Mouse (Mus musculus) heart, embryonic 11.5 days (tissue): ENCODE results near the gene Tmem161a. TPM values are rescaled to one million over a fixed set of nuclear protein-coding genes. Genes with fewer than 3 reads are reported as not detected.

Source experiments
- ATAC-seq: fragments of 200-750 bp; cut with Nextera tagmentation; replicated peaks from 2 replicates; pipeline ENCODE4 v1.8.0; 2017; ENCODE audit warnings: moderate library complexity; ENCODE audit not compliant: insufficient number of reproducible peaks, low FRiP score, low TSS enrichment
- H3K27ac ChIP-seq: fragments of 300-500 bp; sonication (generic); 2 replicates; pipeline ENCODE4 v1.5.1; 2014; ENCODE audit warnings: mild to moderate bottlenecking, low read depth, low read length
- H3K27me3 ChIP-seq: fragments of 300-500 bp; sonication (generic); 2 replicates; pipeline ENCODE4 v1.6.1; 2014; ENCODE audit warnings: mild to moderate bottlenecking, low read length, mixed read lengths; ENCODE audit not compliant: control insufficient read depth, insufficient read depth
- H3K36me3 ChIP-seq: fragments of 300-500 bp; sonication (generic); 2 replicates; pipeline ENCODE4 v1.6.1; 2014; ENCODE audit warnings: mild to moderate bottlenecking, low read length, moderate library complexity, mixed read lengths; ENCODE audit not compliant: control insufficient read depth, insufficient read depth
- H3K4me1 ChIP-seq: fragments of 300-500 bp; sonication (generic); 2 replicates; pipeline ENCODE4 v1.6.1; 2014; ENCODE audit warnings: low read length; ENCODE audit not compliant: control insufficient read depth, insufficient read depth
- H3K4me2 ChIP-seq: fragments of 300-500 bp; sonication (generic); 2 replicates; pipeline ENCODE4 v1.6.1; 2014; ENCODE audit warnings: mild to moderate bottlenecking, moderate library complexity
- H3K4me3 ChIP-seq: fragments of 300-500 bp; sonication (generic); 2 replicates; pipeline ENCODE4 v1.5.1; 2014; ENCODE audit warnings: low read depth, low read length
- H3K9ac ChIP-seq: fragments of 300-500 bp; sonication (generic); 2 replicates; pipeline ENCODE4 v1.6.1; 2014; ENCODE audit warnings: mild to moderate bottlenecking, low read depth, low read length, moderate library complexity
- H3K9me3 ChIP-seq: fragments of 300-500 bp; sonication (generic); replicated peaks from 2 replicates; pipeline ENCODE4 v1.6.1; 2016; ENCODE audit warnings: low read length; ENCODE audit not compliant: control insufficient read depth
- WGBS: fragments of 180-500 bp; shearing (Covaris S2); extraction: QIAGEN DNeasy Blood & Tissue Kit; methylation state at CpG from one replicate; pipeline ENCODE4 v1.1.7; 2014; ENCODE audit not compliant: insufficient replicate concordance; 5-methylcytosine and 5-hydroxymethylcytosine counted together
- polyA plus RNA-seq: library from polyadenylated mRNA; unstranded; fragments of >200 nt; fragmentation: Nextera tagmentation; extraction: Ambion mirVana; gene quantifications from 2 replicates; pipeline ENCODE4 v1.2.1, GENCODE M21; 2014

The Tmem161a gene
- polyA plus RNA-seq, 1 experiment from 2014 or later = 64.9 TPM

- Histone ChIP-seq H3K4me2 (no peak overlapping the region), H3K4me3 (no peak overlapping the region), H3K27ac (no peak overlapping the region), H3K9me3 (no peaks in the 10 kb centered on the region), H3K4me1 (no peaks in the 10 kb centered on the region), H3K36me3 (no peaks in the 10 kb centered on the region), H3K9ac (no peak overlapping the region), H3K27me3 (no peaks in the 10 kb centered on the region)
- ATAC-seq = no peak
- 56% methylated on average over 7 of the region's 7 CpGs for WGBS
Measured at GRCm38 (mm10) chr8:70188707-70189106, 16.6 kb downstream of the Tmem161a start.

- no peak overlapping the region for H3K4me2 ChIP-seq
- no peak overlapping the region for H3K9ac ChIP-seq
- 73% methylated on average over 5 of the region's 5 CpGs for WGBS
- H3K36me3 ChIP-seq = no peaks in the 10 kb centered on the region
- H3K27me3 ChIP-seq = no peaks in the 10 kb centered on the region
- no peak for ATAC-seq
- H3K9me3 ChIP-seq = no peaks in the 10 kb centered on the region
- no peaks in the 10 kb centered on the region for H3K4me1 ChIP-seq
- no peak overlapping the region for H3K4me3 ChIP-seq
- H3K27ac ChIP-seq = no peak overlapping the region
Measured at GRCm38 (mm10) chr8:70193238-70193637, 21.1 kb downstream of the Tmem161a start.

- no peak overlapping the region for H3K27ac ChIP-seq
- ATAC-seq = no peak
- H3K4me2 ChIP-seq = no peak overlapping the region
- 0 out of 2 replicates have a peak, but pooled peaks cover 2% of the 10 kb centered on the region for H3K27me3 ChIP-seq
- no peaks in the 10 kb centered on the region for H3K4me1 ChIP-seq
- H3K4me3 ChIP-seq = no peak overlapping the region
- no peak overlapping the region for H3K9ac ChIP-seq
- 73% methylated on average over 3 of the region's 3 CpGs for WGBS
- H3K9me3 ChIP-seq = no peaks in the 10 kb centered on the region
- no peaks in the 10 kb centered on the region for H3K36me3 ChIP-seq
Measured at GRCm38 (mm10) chr8:70194191-70194590, 22.0 kb downstream of the Tmem161a start.

GRCm38 (mm10) chr8:70195762-70196161 lies 23.6 kb downstream of the Tmem161a start:
- H3K9ac ChIP-seq = no peak overlapping the region
- H3K27me3 ChIP-seq = 0 out of 2 replicates have a peak, but pooled peaks cover 2% of the 10 kb centered on the region
- no peaks in the 10 kb centered on the region for H3K4me1 ChIP-seq
- no peak for ATAC-seq
- no peak overlapping the region for H3K4me2 ChIP-seq
- no peaks in the 10 kb centered on the region for H3K36me3 ChIP-seq
- no peak overlapping the region for H3K4me3 ChIP-seq
- WGBS = 69% methylated on average over 2 of the region's 2 CpGs
- H3K9me3 ChIP-seq = no peaks in the 10 kb centered on the region
- no peak overlapping the region for H3K27ac ChIP-seq

- Histone ChIP-seq H3K27me3 (0 out of 2 replicates have a peak, but pooled peaks cover 2% of the 10 kb centered on the region), H3K9me3 (no peaks in the 10 kb centered on the region), H3K9ac (no peak overlapping the region), H3K4me2 (no peak overlapping the region), H3K27ac (no peak overlapping the region), H3K4me1 (no peaks in the 10 kb centered on the region; the same call in 1 of the 2 replicates), H3K4me3 (no peak overlapping the region), H3K36me3 (no peaks in the 10 kb centered on the region)
- no peak for ATAC-seq
- WGBS = 50% methylated on average over 7 of the region's 7 CpGs
Measured at GRCm38 (mm10) chr8:70197603-70198002, 25.4 kb downstream of the Tmem161a start.

- Histone ChIP-seq H3K36me3 (no peaks in the 10 kb centered on the region), H3K4me1 (peaks cover 10% of the 10 kb centered on the region), H3K4me2 (no peak overlapping the region), H3K9me3 (no peaks in the 10 kb centered on the region), H3K27ac (no peak overlapping the region), H3K27me3 (0 out of 2 replicates have a peak, but pooled peaks cover 2% of the 10 kb centered on the region), H3K9ac (no peak overlapping the region), H3K4me3 (no peak overlapping the region)
- no peak for ATAC-seq
- WGBS = 72% methylated on average over 5 of the region's 5 CpGs
Measured at GRCm38 (mm10) chr8:70200098-70200681, 28.0 kb downstream of the Tmem161a start.

- Histone ChIP-seq H3K9me3 (no peaks in the 10 kb centered on the region), H3K27me3 (0 out of 2 replicates have a peak, but pooled peaks cover 2% of the 10 kb centered on the region), H3K4me1 (peaks cover 10% of the 10 kb centered on the region), H3K4me3 (no peak overlapping the region), H3K27ac (no peak overlapping the region), H3K9ac (no peak overlapping the region), H3K36me3 (no peaks in the 10 kb centered on the region), H3K4me2 (no peak overlapping the region)
- ATAC-seq = no peak
- 52% methylated on average over 3 of the region's 3 CpGs for WGBS
Measured at GRCm38 (mm10) chr8:70201417-70201816, 29.3 kb downstream of the Tmem161a start.

- WGBS = 80% methylated on average over 4 of the region's 4 CpGs
- no peak overlapping the region for H3K27ac ChIP-seq
- 0 out of 2 replicates have a peak, but pooled peaks cover 2% of the 10 kb centered on the region for H3K27me3 ChIP-seq
- no peak overlapping the region for H3K4me3 ChIP-seq
- peaks cover 10% of the 10 kb centered on the region for H3K4me1 ChIP-seq
- H3K9me3 ChIP-seq = no peaks in the 10 kb centered on the region
- no peak for ATAC-seq
- H3K36me3 ChIP-seq = no peaks in the 10 kb centered on the region
- no peak overlapping the region for H3K9ac ChIP-seq
- no peak overlapping the region for H3K4me2 ChIP-seq
Measured at GRCm38 (mm10) chr8:70203072-70203471, 30.9 kb downstream of the Tmem161a start.

- WGBS = 44% methylated on average over 1 of the region's 1 CpGs
- Histone ChIP-seq H3K9ac (0 out of 2 replicates have a peak overlapping the region, but pooled peaks have one; percentile 34), H3K27ac (peak overlapping the region; percentile 85)
Measured at GRCm38 (mm10) chr8:70204757-70205156, 32.6 kb downstream of the Tmem161a start.

More at GRCm38 (mm10) chr8:70204757-70205156, 32.6 kb downstream of the Tmem161a start:
- no peaks in the 10 kb centered on the region for H3K36me3 ChIP-seq
- peak overlapping the region; percentile 22; the same call in 1 of the 2 replicates for H3K4me2 ChIP-seq
- H3K4me1 ChIP-seq = peaks cover 10% of the 10 kb centered on the region
- ATAC-seq = no peak
- no peak overlapping the region for H3K4me3 ChIP-seq
- H3K27me3 ChIP-seq = no peaks in the 10 kb centered on the region
- H3K9me3 ChIP-seq = no peaks in the 10 kb centered on the region
